Mouse (Mus musculus) cerebellum, adult 2 months (tissue): ENCODE measurements around the gene Hmga1. TPM values are rescaled to one million over a fixed set of nuclear protein-coding genes. Genes with fewer than 3 reads are reported as not detected.

Experiments
- DNase-seq, 2 experiments: peaks; one replicate each; pipeline ENCODE4 v3.0.0; 2021
- H3K27ac ChIP-seq: fragments of 200-500 bp; 2 replicates; pipeline ENCODE4 v1.5.1; 2012; ENCODE audit warnings: low read length, control low read depth, inconsistent platforms; ENCODE audit not compliant: insufficient read depth
- H3K27me3 ChIP-seq: fragments of 200-500 bp; 2 replicates; pipeline ENCODE4 v1.6.1; 2012; ENCODE audit warnings: inconsistent platforms, mild to moderate bottlenecking, low read length, moderate library complexity; ENCODE audit not compliant: control insufficient read depth, insufficient read depth
- H3K4me1 ChIP-seq: fragments of 200-500 bp; 2 replicates; pipeline ENCODE4 v1.6.1; 2011; ENCODE audit warnings: low read length; ENCODE audit not compliant: control insufficient read depth, insufficient read depth
- H3K4me3 ChIP-seq: fragments of 200-500 bp; replicated peaks from 2 replicates; pipeline ENCODE3; 2011; ENCODE audit warnings: mild to moderate bottlenecking, low read depth, low read length, control low read depth; ENCODE audit not compliant: insufficient read depth
- CTCF ChIP-seq: fragments of 200-500 bp; IDR thresholded peaks from 2 replicates; pipeline ENCODE4 v1.5.1; 2011; ENCODE audit warnings: low read depth, mild to moderate bottlenecking, control low read depth, low read length, moderate library complexity, borderline replicate concordance; ENCODE audit not compliant: insufficient read depth
- POLR2A ChIP-seq: fragments of 200-500 bp; IDR thresholded peaks from 2 replicates; pipeline ENCODE4 v1.6.1; 2011; ENCODE audit warnings: low read length, control low read depth, borderline replicate concordance; ENCODE audit not compliant: insufficient read depth
- WGBS: fragments of 180-500 bp; shearing (Covaris S2); methylation state at CpG from one replicate; pipeline ENCODE4 v1.1.7; 2018; 5-methylcytosine and 5-hydroxymethylcytosine counted together
- polyA plus RNA-seq: library from polyadenylated mRNA; depleted of rRNA; stranded (reverse); fragments of >200 nt; gene quantifications from 2 replicates; pipeline ENCODE4 v1.2.3, GENCODE M21; 2012

The Hmga1 gene
- polyA plus RNA-seq, 1 experiment: 133 TPM

- no peak overlapping the region for H3K27ac ChIP-seq
- DNase-seq: no peak
Observed at GRCm38 (mm10) chr17:27551393-27551940, 4.8 kb upstream of the Hmga1 start.

GRCm38 (mm10) chr17:27552215-27553201, 3.8 kb upstream of the Hmga1 start:
- WGBS: 38% methylated on average over 23 of the region's 23 CpGs
- DNase-seq: peak in 1 of 2 experiments; percentile 43
- no peaks in the 10 kb centered on the region for H3K27me3 ChIP-seq
- H3K4me3 ChIP-seq: no peak overlapping the region
- H3K4me1 ChIP-seq: peaks cover 17% of the 10 kb centered on the region
- TF ChIP-seq CTCF (no peak), POLR2A (no peak)
- H3K27ac ChIP-seq: no peak overlapping the region

More at GRCm38 (mm10) chr17:27551393-27551940, 4.8 kb upstream of the Hmga1 start:
- H3K4me3 ChIP-seq: no peak overlapping the region
- no peaks in the 10 kb centered on the region for H3K27me3 ChIP-seq
- peaks cover 17% of the 10 kb centered on the region for H3K4me1 ChIP-seq
- TF ChIP-seq POLR2A (no peak), CTCF (no peak)
- 91% methylated on average over 10 of the region's 10 CpGs for WGBS

GRCm38 (mm10) chr17:27554062-27554960, 2.0 kb upstream of the Hmga1 start:
- H3K27ac ChIP-seq: no peak overlapping the region
- no peak for DNase-seq
- H3K4me1 ChIP-seq: peaks cover 18% of the 10 kb centered on the region
- 91% methylated on average over 20 of the region's 20 CpGs for WGBS
- H3K27me3 ChIP-seq: no peaks in the 10 kb centered on the region
- no peak overlapping the region for H3K4me3 ChIP-seq
- no peak for TF ChIP-seq POLR2A
- TF ChIP-seq CTCF: no peak

GRCm38 (mm10) chr17:27555075-27555511, 1.2 kb upstream of the Hmga1 start:
- DNase-seq: no peak
- Histone ChIP-seq H3K27me3 (no peaks in the 10 kb centered on the region), H3K4me3 (no peak overlapping the region), H3K27ac (no peak overlapping the region), H3K4me1 (peaks cover 18% of the 10 kb centered on the region)
- TF ChIP-seq POLR2A (no peak), CTCF (no peak)
- WGBS: 21% methylated on average over 38 of the region's 39 CpGs

- Histone ChIP-seq H3K27ac (peak overlapping the region; percentile 74; the same call in 1 of the 2 replicates), H3K4me3 (peak overlapping the region; percentile 85), H3K27me3 (no peaks in the 10 kb centered on the region), H3K4me1 (peaks cover 19% of the 10 kb centered on the region)
- TF ChIP-seq CTCF (no peak), POLR2A (no peak)
- WGBS: 3% methylated on average over 53 of the region's 55 CpGs
- DNase-seq: peak; percentile 46 to 49
Observed at GRCm38 (mm10) chr17:27555512-27556172, 655 bp upstream of the Hmga1 start.

GRCm38 (mm10) chr17:27557181-27557926, 1.1 kb downstream of the Hmga1 start:
- H3K27me3 ChIP-seq: no peaks in the 10 kb centered on the region
- H3K4me1 ChIP-seq: peaks cover 22% of the 10 kb centered on the region
- peak overlapping the region; percentile 85 for H3K4me3 ChIP-seq
- peak overlapping the region; percentile 80 for H3K27ac ChIP-seq
- DNase-seq: peak; percentile 48 to 64
- WGBS: 3% methylated on average over 70 of the region's 75 CpGs
- no peak for TF ChIP-seq CTCF
